Mouse (Mus musculus): ENCODE results near the gene E2f2.

Gene E2f2

DNA sequence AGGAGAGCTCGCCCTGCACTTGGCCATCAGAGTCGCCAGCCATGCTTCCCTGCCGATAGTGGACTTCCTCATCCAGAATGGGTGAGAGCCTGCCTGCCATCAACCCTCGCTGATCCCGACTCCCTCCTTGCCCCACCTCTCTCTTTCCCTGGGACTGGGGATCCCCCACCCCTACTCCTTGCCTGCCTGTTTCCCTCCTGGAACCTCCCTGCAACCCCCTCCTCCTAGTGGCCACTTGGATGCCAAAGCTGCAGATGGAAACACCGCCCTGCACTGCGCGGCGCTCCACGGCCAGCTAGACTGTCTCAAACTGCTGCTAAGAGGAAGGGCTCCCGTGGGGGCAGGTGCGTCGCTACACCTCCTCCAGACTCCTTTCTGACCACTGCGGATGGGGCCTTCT, 67.9 kb downstream of the E2f2 start:
- no peak for DNase-seq (ENCODE audit: extremely low read depth, low read depth)

DNA sequence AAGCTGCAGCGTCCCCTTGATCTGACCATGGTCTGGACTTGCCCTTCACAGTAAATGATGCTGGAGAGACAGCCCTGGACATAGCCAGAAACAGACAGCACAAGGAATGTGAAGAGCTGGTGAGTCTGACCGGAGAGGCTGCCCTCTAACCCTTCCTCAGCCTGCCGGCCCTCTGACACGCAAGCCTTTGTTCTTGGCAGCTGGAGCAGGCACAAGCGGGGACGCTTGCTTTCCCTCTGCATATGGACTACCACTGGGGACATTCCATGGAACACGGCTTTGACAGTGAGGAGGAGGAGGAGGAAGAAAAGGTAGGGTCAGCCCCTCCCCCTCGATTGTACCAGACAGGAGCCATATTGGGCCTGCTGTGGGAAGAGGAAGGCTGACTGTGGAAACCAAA, 68.8 kb downstream of the E2f2 start:
- DNase-seq (ENCODE audit: extremely low read depth, low read depth), result no peak

DNA sequence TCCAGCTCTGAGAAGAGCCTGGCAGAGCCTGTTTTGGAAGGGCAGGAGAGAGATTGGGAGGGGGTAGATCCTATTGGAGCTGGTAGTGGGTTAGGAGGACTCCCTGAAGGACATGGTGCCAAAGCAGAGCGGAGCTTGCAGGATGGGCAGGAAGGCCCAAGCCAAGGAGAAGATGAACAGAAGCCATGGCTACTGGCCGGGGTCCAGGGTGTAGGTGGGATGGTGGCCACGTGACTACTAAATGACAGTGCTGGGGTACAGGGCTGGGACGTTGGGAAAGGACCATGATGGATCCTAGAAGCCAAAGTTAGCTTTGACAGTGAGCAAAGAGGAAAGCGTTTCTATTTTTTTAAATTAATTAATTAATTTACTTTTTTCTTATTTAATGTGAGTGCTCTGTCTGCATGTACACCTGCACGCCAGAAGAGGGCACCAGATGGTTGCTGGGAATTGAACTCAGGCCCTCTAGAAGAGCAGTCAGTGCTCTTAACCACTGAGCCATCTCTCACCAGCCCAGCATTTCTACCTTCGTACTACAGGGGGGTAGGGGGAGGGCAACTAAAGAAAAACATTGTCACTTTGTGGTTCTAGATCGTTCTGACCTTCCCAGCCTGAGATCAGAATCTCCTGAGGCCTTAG, 70.0 kb downstream of the E2f2 start:
- DNase-seq (ENCODE audit: extremely low read depth, low read depth), result no peak

DNA sequence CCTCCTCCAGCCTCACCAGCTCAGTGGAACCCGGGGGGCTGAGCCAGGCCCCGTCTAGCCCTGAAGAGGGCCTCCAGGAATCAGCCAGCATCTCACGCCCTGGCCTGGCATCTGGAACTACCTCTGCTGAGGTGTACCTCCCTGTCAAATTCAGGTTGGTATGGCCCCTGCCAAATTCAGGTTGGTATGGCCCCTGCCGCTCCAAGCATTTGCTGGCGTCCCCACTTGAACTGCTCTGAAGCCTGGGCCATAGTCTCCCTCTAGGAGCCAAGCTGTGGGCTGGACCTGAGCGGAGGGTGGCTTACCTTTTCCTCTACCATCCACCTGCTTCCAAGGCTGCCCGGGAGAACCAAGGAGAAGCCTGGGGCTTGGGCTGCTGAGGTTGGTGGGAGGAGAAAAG, 70.5 kb downstream of the E2f2 start:
- DNase-seq (ENCODE audit: extremely low read depth, low read depth), result no peak

DNA sequence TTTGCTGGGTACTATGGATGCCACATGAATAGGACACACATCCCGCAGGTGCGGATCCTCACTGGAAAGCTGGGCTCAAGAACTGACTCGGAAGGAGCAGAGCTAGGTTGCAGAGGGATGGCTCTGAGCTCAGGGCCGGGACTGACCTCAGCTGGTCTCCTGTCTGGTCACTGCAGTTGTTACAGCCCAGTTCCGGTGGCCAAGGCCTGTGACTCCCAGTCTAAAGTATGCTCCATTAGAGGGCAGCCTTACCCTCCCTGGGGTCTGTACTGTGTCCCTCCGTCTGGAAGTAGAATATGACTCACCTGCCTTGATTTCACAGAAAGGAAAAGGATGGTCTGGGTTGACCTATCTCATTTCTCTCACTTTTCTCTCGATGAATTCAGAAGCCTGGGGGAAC, 72.0 kb downstream of the E2f2 start:
- no peak for DNase-seq (ENCODE audit: extremely low read depth, low read depth)

Measured in MEL-GATA-1-ER (cell line).